17 mouse cellular contexts compared by ENCODE assay signal in the genomic region with DNA sequence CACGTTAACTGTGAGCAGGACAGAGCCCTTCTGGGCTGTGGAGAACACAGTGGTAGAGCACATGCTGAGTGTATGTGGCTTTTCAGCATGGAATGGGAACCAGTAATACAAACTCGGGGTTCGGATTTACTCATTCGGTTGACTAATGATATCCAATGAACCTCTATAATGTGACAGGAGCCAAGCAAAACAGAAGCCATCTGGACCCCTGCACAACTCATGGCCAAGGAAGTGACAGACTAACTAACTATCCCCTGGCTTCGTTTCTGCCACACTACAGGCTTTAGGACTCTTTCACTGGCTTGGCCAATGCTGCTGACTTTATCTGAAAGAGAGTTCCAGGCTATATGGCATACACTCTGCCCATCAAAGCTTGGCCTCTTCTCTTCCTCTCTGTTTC.
DNase-seq lines count a peak whose midpoint lies in the region; ATAC-seq and TF ChIP-seq lines count a peak whose summit lies in the region.
"Had no signal": no experiment of that assay in that cellular context is flagged by ENCODE, and none has a peak within 500 bp of the region (broad histone marks: within the 10 kb centered on the region; RNA-seq: fewer than 3 reads in every experiment).

No protein-coding gene starts in this region.

- 0 out of 2 replicates have a peak, but pooled peaks have one; percentile 35 for ATAC-seq in forebrain, embryonic 15.5 days (replicated peaks)
- ATAC-seq in forebrain, embryonic 11.5 days (replicated peaks; ENCODE audit: low FRiP score) = no peak
- no peak for ATAC-seq in hindbrain, postnatal 0 days
- ATAC-seq in hindbrain, embryonic 11.5 days (ENCODE audit: low FRiP score) = no peak
- ATAC-seq in midbrain, postnatal 0 days (ENCODE audit: low FRiP score) = no peak
- no peak for ATAC-seq in midbrain, embryonic 15.5 days (replicated peaks)

- no peak overlapping the region for H3K27ac ChIP-seq in forebrain, embryonic 15.5 days (replicated peaks)
- H3K27ac ChIP-seq in forebrain, embryonic 11.5 days (ENCODE audit: low read depth, low read length) = no peak overlapping the region
- H3K27ac ChIP-seq in hindbrain, postnatal 0 days = no peak overlapping the region
- H3K27ac ChIP-seq in hindbrain, embryonic 11.5 days (ENCODE audit: low read depth, low read length) = no peak overlapping the region
- H3K27ac ChIP-seq in midbrain, postnatal 0 days (ENCODE audit: low read depth, low read length) = no peak overlapping the region
- no peak overlapping the region for H3K27ac ChIP-seq in midbrain, embryonic 15.5 days
- H3K27ac ChIP-seq: embryonic facial prominence, embryonic 12.5 days; heart, embryonic 10.5 days; heart, embryonic 15.5 days; hindbrain, embryonic 15.5 days had no signal

- 68% methylated on average over 5 of the region's 5 CpGs for WGBS in forebrain, embryonic 15.5 days
- 87% methylated on average over 5 of the region's 5 CpGs for WGBS in forebrain, embryonic 11.5 days
- WGBS in hindbrain, postnatal 0 days = 62% methylated on average over 5 of the region's 5 CpGs
- WGBS in hindbrain, embryonic 11.5 days = 88% methylated on average over 5 of the region's 5 CpGs
- 84% methylated on average over 5 of the region's 5 CpGs for WGBS in midbrain, postnatal 0 days
- WGBS in midbrain, embryonic 15.5 days = 88% methylated on average over 5 of the region's 5 CpGs

- no peak overlapping the region for H3K4me2 ChIP-seq in forebrain, embryonic 15.5 days (replicated peaks)
- H3K4me2 ChIP-seq in forebrain, embryonic 11.5 days (ENCODE audit: low read depth, low read length, severe bottlenecking) = no peak overlapping the region
- no peak overlapping the region for H3K4me2 ChIP-seq in hindbrain, postnatal 0 days (ENCODE audit: low read depth, low read length)
- no peak overlapping the region for H3K4me2 ChIP-seq in hindbrain, embryonic 11.5 days (replicated peaks; ENCODE audit: low read depth, low read length)
- H3K4me2 ChIP-seq in midbrain, postnatal 0 days (ENCODE audit: low read depth, low read length, poor library complexity, severe bottlenecking) = no peak overlapping the region
- no peak overlapping the region for H3K4me2 ChIP-seq in midbrain, embryonic 15.5 days
- H3K4me2 ChIP-seq: embryonic facial prominence, embryonic 12.5 days; heart, embryonic 15.5 days; hindbrain, embryonic 15.5 days had no signal

- H3K9me3 ChIP-seq in forebrain, embryonic 15.5 days = no peaks in the 10 kb centered on the region
- H3K9me3 ChIP-seq in forebrain, embryonic 11.5 days (ENCODE audit: control insufficient read depth, low read length) = no peaks in the 10 kb centered on the region
- no peaks in the 10 kb centered on the region for H3K9me3 ChIP-seq in hindbrain, postnatal 0 days (ENCODE audit: low read length)
- H3K9me3 ChIP-seq in hindbrain, embryonic 11.5 days (ENCODE audit: control insufficient read depth, low read length) = no peaks in the 10 kb centered on the region
- no peaks in the 10 kb centered on the region for H3K9me3 ChIP-seq in midbrain, postnatal 0 days (ENCODE audit: low read length)
- H3K9me3 ChIP-seq in midbrain, embryonic 15.5 days = no peaks in the 10 kb centered on the region
- H3K9me3 ChIP-seq: embryonic facial prominence, embryonic 12.5 days; heart, embryonic 10.5 days; heart, embryonic 15.5 days; hindbrain, embryonic 15.5 days had no signal

- H3K27me3 ChIP-seq in forebrain, embryonic 15.5 days = no peaks in the 10 kb centered on the region
- no peaks in the 10 kb centered on the region for H3K27me3 ChIP-seq in forebrain, embryonic 11.5 days (ENCODE audit: control insufficient read depth, insufficient read depth, low read length)
- no peaks in the 10 kb centered on the region for H3K27me3 ChIP-seq in hindbrain, postnatal 0 days (ENCODE audit: insufficient read depth, low read length)
- H3K27me3 ChIP-seq in hindbrain, embryonic 11.5 days (ENCODE audit: control insufficient read depth, insufficient read depth, low read length) = no peaks in the 10 kb centered on the region
- no peaks in the 10 kb centered on the region for H3K27me3 ChIP-seq in midbrain, postnatal 0 days (ENCODE audit: insufficient read depth, low read length)
- no peaks in the 10 kb centered on the region for H3K27me3 ChIP-seq in midbrain, embryonic 15.5 days (replicated peaks)
- H3K27me3 ChIP-seq: embryonic facial prominence, embryonic 12.5 days; heart, embryonic 15.5 days; hindbrain, embryonic 15.5 days had no signal

- no peak for TF ChIP-seq CTCF in hindbrain, postnatal 0 days (IDR thresholded peaks at IDR 0.05; ENCODE audit: low read depth)
- TF ChIP-seq CTCF in midbrain, postnatal 0 days (IDR thresholded peaks at IDR 0.05) = no peak

- DNase-seq in forebrain, embryonic 11.5 days (ENCODE audit: low spot score) = no peak
- DNase-seq in hindbrain, postnatal 0 days (ENCODE audit: low spot score) = peak; percentile 19
- DNase-seq in hindbrain, embryonic 11.5 days (ENCODE audit: low spot score) = no peak
- DNase-seq in midbrain, postnatal 0 days (ENCODE audit: low spot score) = peak; percentile 43
- DNase-seq: adrenal gland, adult 2 months; adrenal gland, postnatal 25 days; cerebellum, adult 2 months; gastrocnemius, postnatal 36 days; heart, adult 18-20 months; heart, postnatal 14 days; kidney, adult 18-20 months had no signal

- H3K4me1 ChIP-seq in forebrain, embryonic 15.5 days = no peaks in the 10 kb centered on the region
- H3K4me1 ChIP-seq in forebrain, embryonic 11.5 days (replicated peaks; ENCODE audit: control insufficient read depth, insufficient read depth, low read length) = no peaks in the 10 kb centered on the region
- no peaks in the 10 kb centered on the region for H3K4me1 ChIP-seq in hindbrain, postnatal 0 days (ENCODE audit: insufficient read depth, low read length)
- H3K4me1 ChIP-seq in hindbrain, embryonic 11.5 days (replicated peaks; ENCODE audit: control insufficient read depth, insufficient read depth, low read length) = no peaks in the 10 kb centered on the region
- no peaks in the 10 kb centered on the region for H3K4me1 ChIP-seq in midbrain, postnatal 0 days (ENCODE audit: insufficient read depth, low read length)
- H3K4me1 ChIP-seq in midbrain, embryonic 15.5 days = no peaks in the 10 kb centered on the region
- H3K4me1 ChIP-seq: embryonic facial prominence, embryonic 12.5 days; heart, embryonic 10.5 days; heart, embryonic 15.5 days; hindbrain, embryonic 15.5 days had no signal

- H3K36me3 ChIP-seq in forebrain, embryonic 15.5 days = no peaks in the 10 kb centered on the region
- no peaks in the 10 kb centered on the region for H3K36me3 ChIP-seq in forebrain, embryonic 11.5 days (ENCODE audit: control insufficient read depth, insufficient read depth, low read length)
- H3K36me3 ChIP-seq in hindbrain, postnatal 0 days (ENCODE audit: insufficient read depth, low read length) = no peaks in the 10 kb centered on the region
- H3K36me3 ChIP-seq in hindbrain, embryonic 11.5 days (ENCODE audit: control insufficient read depth, insufficient read depth, low read length) = no peaks in the 10 kb centered on the region
- H3K36me3 ChIP-seq in midbrain, postnatal 0 days (ENCODE audit: insufficient read depth, low read length) = no peaks in the 10 kb centered on the region
- no peaks in the 10 kb centered on the region for H3K36me3 ChIP-seq in midbrain, embryonic 15.5 days (replicated peaks)
- H3K36me3 ChIP-seq: embryonic facial prominence, embryonic 12.5 days; heart, embryonic 10.5 days; heart, embryonic 15.5 days; hindbrain, embryonic 15.5 days had no signal

- H3K4me3 ChIP-seq in forebrain, embryonic 15.5 days = no peak overlapping the region
- no peak overlapping the region for H3K4me3 ChIP-seq in forebrain, embryonic 11.5 days (ENCODE audit: low read depth, low read length)
- H3K4me3 ChIP-seq in hindbrain, postnatal 0 days (ENCODE audit: low read length) = no peak overlapping the region
- no peak overlapping the region for H3K4me3 ChIP-seq in hindbrain, embryonic 11.5 days (ENCODE audit: low read depth, low read length)
- H3K4me3 ChIP-seq in midbrain, postnatal 0 days (ENCODE audit: low read depth, low read length) = no peak overlapping the region
- no peak overlapping the region for H3K4me3 ChIP-seq in midbrain, embryonic 15.5 days
- H3K4me3 ChIP-seq: embryonic facial prominence, embryonic 12.5 days; heart, embryonic 10.5 days; heart, embryonic 15.5 days; hindbrain, embryonic 15.5 days had no signal

- H3K9ac ChIP-seq in forebrain, embryonic 15.5 days (replicated peaks) = no peak overlapping the region
- H3K9ac ChIP-seq in forebrain, embryonic 11.5 days (ENCODE audit: low read length) = no peak overlapping the region
- H3K9ac ChIP-seq in hindbrain, postnatal 0 days (replicated peaks; ENCODE audit: low read length) = no peak overlapping the region
- no peak overlapping the region for H3K9ac ChIP-seq in hindbrain, embryonic 11.5 days (ENCODE audit: low read depth, low read length)
- no peak overlapping the region for H3K9ac ChIP-seq in midbrain, postnatal 0 days (replicated peaks; ENCODE audit: low read length, poor library complexity, severe bottlenecking)
- H3K9ac ChIP-seq in midbrain, embryonic 15.5 days = no peak overlapping the region
- H3K9ac ChIP-seq: embryonic facial prominence, embryonic 12.5 days; heart, embryonic 15.5 days; hindbrain, embryonic 15.5 days had no signal

Comparison
In these comparisons a context has a peak if more than half of its experiments do, and no peak if none do; other contexts are left out.
1. DNase-seq: peak in hindbrain, postnatal 0 days (single experiment) and midbrain, postnatal 0 days (single experiment); none in forebrain, embryonic 11.5 days (single experiment) and hindbrain, embryonic 11.5 days (single experiment).